Mouse (Mus musculus) neural tube, embryonic 10.5 days (tissue): ENCODE results near the gene Hcn3.
A peak's percentile ranks its signal among the peaks of the same experiment; 100 is the strongest.
"Not testable (repeated sequence)": the region's sequence is repeated elsewhere in the genome, so short reads cannot be mapped to it uniquely, and the experiment has no call there.

Experiments used
- DNase-seq: peaks from one replicate; pipeline ENCODE4 v3.0.0-alpha.2; 2017; ENCODE audit warnings: low spot score; ENCODE audit errors: extremely low spot score

The Hcn3 gene

GRCm38 (mm10) chr3:89181749-89182500 is 21.9 kb upstream of the Hcn3 start:
- no peak for DNase-seq

GRCm38 (mm10) chr3:89179056-89179455 is 19.1 kb upstream of the Hcn3 start:
- no peak for DNase-seq

DNA sequence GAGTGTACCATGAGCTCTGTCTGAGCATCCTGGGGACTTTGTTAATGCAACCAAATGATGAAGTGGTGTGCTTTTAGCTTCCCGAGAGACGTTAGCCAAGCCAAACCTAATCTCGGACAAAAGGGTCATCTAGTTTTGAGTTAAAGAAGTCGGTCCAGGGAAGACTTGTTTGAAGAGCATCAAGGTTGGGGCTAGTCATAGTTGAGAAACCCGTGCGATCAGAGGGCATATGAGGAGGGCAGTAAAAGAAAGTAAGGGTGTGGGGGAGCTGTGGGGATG is 18.1 kb upstream of the Hcn3 start:
- DNase-seq = no peak

- DNase-seq = peak; percentile 96
Observed at GRCm38 (mm10) chr3:89177242-89178106, 17.5 kb upstream of the Hcn3 start, which contains the start of gene Scamp3. Gene Scamp3, plus strand, starts transcription at chr3:89177473.

DNA sequence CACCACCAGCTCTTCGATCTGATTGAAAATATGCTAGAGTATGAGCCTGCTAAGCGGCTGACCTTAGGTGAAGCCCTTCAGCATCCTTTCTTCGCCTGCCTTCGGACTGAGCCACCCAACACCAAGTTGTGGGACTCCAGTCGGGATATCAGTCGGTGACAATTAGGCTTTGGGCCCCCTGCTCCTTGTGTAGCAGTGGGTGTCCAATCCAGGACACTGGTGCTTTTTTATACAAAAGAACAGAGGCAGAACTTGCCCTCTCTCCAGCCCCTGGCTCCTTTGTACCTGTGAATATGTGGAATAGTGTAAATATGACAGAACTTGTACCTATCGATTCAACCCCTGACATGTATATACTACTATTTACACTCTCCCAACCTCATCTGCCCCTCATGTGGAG is 16.4 kb upstream of the Hcn3 start:
- DNase-seq = no peak

DNA sequence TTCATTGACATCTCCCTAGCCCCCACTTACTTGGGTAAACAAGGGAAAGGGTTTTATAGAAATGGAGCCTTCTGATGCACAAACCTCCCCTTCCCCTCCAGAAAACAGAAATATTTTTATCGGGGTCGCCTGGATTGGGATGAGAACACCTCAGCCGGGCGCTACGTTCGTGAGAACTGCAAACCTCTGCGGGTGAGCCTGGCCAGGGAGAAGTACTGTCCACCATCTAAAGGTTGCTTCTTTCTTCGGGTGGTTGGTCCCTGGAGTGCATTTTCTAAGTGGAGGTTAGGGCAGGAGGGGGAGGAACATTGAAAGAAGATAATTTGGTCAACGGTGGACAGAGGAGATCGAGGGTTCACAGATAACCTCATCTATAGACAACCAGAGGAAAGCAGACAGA is 15.5 kb upstream of the Hcn3 start:
- DNase-seq = no peak

DNA sequence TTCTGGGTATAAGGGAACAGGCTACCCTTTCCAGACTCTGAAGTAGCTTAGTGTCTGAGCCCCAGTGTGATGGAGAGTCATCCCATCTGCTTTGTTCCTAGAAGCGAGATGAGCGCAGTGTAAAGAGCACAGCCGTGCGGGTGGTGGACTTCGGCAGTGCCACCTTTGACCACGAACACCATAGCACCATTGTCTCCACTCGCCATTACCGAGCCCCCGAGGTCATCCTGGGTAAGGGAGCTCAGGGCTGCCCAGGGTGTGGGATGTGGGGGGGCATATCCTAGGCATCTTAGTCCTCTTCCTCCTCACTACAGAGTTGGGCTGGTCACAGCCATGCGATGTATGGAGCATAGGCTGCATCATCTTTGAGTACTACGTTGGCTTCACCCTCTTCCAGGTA is 14.8 kb upstream of the Hcn3 start:
- no peak for DNase-seq

DNA sequence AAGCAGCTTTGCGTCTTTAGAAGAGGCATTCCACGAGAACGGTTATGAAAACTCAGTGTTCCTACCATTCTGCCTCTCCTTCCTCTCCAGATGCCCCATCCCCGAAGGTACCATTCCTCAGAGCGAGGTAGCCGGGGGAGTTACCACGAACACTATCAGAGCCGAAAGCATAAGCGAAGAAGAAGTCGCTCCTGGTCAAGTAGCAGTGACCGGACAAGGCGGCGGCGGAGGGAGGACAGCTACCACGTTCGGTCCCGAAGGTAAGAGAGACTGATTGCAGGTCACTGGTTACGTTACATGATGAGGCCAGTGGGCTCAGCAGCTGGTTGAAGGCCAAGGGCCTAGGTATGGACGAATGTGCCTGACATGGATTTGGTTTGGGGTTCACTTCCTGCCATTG is 6.9 kb upstream of the Hcn3 start:
- DNase-seq = no peak

- DNase-seq = no peak
Observed at GRCm38 (mm10) chr3:89165268-89165870, 5.4 kb upstream of the Hcn3 start.

GRCm38 (mm10) chr3:89164506-89165267 is 4.7 kb upstream of the Hcn3 start, which contains the start of gene Clk2:
Gene Clk2, plus strand, starts transcription at chr3:89164795.
- DNase-seq = peak; percentile 95

DNA sequence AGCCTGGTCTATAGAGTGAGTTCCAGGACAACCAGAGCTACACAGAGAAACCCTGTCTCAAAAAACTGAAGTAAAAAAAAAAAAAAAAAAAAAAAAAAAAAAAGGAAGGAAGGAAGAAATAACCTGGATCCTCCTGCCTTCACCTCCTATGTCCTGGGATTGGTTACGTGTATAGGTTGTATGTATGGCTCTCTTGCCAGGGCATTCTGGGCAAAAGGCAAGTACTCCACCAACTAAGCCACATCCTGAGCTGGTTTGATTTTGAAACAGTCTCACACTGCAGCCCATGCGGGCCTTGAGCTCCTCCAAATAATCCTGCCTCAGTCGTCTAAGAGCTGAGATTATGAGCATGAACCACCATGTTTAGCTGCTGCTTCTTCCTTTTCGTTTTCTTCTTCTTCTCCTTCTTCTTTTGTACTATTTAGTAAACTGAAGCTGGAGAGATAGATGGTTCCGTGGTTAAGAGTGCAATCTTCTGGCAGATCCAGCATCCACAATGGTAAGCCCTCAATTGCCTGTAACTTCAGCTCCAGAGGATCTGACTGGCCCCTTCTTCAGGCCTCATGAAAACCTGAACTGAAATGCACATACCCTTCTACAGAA is 3.7 kb upstream of the Hcn3 start:
- no peak for DNase-seq

DNA sequence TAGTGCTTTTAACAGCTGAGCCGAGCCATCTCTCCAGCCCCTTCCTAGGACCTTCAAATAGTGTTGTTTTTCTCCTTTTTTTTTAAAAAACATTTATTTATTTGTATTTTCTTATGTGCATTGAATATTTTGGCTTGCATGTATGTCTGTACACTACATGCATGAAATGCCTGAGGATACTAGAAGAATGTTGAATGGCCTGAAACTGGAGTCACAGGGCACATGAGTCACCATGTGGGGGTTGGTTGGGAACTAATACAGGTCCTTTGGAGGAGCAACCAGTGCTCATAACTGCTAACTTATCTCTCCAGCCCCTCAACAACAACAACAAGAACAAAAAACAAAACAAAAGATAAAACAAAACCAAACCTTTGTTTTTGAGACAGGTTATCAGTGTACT is 3.1 kb upstream of the Hcn3 start:
- DNase-seq = no peak

DNA sequence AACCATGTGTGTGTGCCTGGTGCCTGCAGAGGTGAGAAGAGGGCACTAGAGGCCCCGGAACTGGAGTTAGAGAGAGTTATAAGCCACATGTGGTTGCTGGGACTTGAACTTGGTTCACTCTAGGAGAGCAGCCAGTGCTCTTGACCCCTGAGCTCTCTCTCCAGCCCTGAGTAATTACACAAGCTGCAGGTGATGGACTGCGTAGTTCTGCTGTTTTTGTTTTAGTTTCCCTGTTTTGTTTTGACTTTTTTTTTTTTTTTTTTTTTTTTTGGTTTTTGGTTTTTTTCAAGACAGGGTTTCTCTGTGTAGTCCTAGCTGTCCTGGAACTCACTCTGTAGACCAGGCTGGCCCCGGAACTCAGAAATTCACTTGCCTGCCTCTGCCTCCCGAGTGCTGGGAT is 1.8 kb upstream of the Hcn3 start:
- DNase-seq = no peak

DNA sequence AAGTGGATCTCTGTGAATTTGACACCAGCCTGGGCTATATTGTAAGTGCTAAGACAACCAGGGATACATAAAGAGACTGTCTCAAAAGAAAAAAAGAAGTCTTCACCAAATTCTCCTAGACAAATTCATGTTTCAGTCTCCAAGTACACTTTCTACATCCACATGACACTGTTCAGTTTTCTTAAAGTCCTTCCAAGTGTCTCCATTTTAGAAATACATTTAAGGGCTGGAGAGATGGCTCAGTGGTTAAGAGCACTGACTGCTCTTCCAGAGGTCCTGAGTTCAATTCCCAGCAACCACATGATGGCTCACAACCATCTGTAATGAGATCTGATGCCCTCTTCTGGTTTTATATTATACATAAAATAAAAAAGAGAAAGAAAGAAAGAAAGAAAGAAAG is 1.2 kb upstream of the Hcn3 start:
- DNase-seq = not testable (repeated sequence)

GRCm38 (mm10) chr3:89159211-89159610 is 785 bp downstream of the Hcn3 start:
- peak; percentile 80 for DNase-seq

DNA sequence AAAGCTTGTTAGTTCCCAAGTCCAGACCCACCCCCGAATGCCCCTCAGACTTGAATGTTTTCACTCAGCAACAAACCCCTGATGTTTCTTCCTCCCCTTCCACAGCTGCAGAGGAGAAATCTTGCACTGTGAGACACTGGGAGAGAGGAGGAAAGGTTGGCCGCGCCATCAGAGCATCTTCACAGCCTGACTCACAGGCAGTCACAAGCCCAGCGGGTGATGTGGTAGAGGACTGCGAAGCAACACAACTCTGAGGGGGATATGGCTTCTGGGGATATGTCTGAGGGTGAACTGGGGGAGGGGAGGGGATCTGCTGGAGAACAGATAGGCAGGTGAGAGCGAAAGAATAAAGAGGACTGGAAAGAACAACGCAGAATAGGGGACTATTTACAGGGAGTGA is 1.3 kb downstream of the Hcn3 start:
- no peak for DNase-seq

- no peak for DNase-seq
Observed at GRCm38 (mm10) chr3:89156951-89157350, 3.0 kb downstream of the Hcn3 start.

DNA sequence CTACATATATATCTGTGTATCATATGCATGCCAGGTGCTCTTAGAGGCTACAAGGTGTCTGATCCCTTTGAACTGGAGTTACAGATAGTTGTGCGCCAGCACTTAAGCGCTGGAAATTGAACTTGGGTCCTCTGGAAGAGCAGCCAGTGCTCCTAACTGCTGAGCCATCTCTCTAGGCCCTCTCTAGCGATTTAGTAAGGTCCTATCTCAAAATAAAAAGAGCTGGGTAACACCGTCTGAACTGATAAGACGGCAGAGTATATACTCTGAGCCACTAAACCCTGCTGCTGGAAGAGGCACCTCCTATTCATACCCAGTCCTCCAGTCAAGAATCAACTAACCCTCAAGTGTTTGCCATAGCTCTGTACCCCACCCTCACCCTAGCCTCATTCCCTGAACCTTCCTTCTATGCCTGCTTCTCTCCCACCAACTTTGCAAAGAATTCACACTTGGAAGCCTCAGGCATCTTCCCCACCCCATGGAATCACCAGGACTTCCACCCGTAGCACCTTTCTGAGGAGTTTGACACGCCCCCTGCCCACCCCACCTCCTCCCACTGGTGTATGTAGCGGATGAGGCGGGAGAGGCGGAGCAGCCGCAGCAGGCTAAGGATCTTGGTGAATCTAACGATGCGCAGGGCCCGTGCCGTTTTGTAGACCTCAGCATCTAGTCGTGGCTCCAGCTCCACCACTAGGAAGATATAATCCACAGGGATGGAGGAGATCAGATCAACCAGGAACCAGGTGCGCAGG is 7.7 kb downstream of the Hcn3 start:
- no peak for DNase-seq

DNA sequence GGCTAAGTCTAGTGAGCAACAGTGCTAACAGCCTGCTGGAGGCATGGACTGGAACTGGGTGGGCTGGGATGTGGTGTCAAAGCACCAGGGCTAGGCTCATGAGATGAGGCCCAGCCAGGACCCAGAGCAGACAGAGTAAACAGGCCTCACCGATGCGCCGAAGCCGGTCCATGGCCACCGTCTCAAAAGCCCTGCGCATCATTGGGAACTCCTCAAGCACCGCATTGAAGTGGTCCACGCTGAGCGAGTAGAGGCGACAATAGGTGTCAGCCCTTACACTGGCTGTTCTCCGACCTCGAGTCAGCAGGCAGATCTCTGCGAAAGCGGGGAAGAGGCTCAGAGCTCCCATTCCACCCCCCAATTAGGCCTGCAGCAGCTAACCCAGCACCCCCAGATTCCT is 11.4 kb downstream of the Hcn3 start:
- DNase-seq = no peak

DNA sequence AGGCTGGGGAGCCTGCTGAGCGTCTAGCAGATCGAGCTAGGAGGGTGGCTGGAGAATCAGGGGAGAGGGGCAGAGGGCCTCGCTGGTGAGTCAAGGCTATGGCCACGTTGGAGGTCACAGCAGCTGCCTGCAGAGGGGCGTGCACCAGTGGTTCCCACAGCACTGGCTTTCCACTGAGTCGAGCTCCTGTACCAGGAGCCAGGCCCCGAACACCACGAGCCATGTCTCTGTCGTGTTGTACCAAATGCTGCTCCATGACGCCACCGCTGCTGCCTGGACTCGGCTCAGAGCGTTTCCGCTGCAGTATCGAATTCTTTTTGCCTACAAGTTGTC is 12.1 kb downstream of the Hcn3 start:
- DNase-seq = no peak
